Mouse (Mus musculus): ENCODE measurements around the gene Gm3424. TPM values are rescaled to one million over a fixed set of nuclear protein-coding genes. Genes with fewer than 3 reads are reported as not detected.
"Not testable (repeated sequence)": the region's sequence is repeated elsewhere in the genome, so short reads cannot be mapped to it uniquely, and the experiment has no call there.

Gene Gm3424
- total RNA-seq (2014; fragmentation: Nextera tagmentation) (not detected in 2 replicates), total RNA-seq (2017) (not detected in 2 replicates)

DNA sequence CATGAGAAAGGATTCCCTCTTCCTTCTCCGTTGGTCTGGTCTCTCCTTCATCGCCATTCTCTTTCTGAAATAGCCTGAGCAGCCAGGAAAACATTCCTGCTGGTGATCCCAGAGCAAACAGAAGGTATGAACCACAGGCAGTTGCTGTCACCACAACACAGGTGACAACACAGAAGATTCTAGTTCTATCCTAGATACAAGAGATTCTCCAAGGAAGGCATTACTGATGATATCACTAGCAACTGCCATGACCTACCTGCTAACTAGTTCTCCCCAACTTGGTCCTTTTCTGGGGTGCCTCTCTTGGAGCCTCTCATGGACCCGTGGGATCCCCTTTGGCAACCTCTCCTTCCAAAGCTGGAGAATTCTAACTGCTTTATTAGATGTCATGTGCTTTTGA, at the start of gene Gm3424:
Gm3424 (minus strand) TSS at position 101 of the 400 bp plus-strand sequence.
- not testable (repeated sequence) for ATAC-seq (replicated peaks; ENCODE audit: poor library complexity, severe bottlenecking)

DNA sequence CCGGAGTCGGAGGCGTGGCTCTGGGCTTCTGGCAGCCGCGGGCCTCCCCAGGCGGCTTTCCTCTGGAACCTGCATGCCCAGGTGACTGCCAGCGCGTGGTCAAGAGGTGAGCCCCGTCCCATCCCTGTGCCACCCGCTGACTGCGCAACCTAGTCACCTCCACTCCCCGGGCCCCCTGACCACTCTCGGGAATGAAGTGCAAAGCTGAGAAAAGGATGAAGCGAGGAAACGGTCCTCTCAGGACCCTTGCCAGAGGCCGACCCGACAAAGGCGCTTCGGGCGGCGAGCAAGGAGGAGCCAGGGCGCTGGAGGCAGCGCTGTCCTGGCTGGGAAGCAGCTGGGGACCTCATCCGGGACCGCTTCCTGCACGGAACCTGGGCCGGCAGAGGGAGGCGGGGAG, 49.7 kb upstream of the Gm3424 start:
- ATAC-seq (replicated peaks; ENCODE audit: poor library complexity, severe bottlenecking): not testable (repeated sequence)

DNA sequence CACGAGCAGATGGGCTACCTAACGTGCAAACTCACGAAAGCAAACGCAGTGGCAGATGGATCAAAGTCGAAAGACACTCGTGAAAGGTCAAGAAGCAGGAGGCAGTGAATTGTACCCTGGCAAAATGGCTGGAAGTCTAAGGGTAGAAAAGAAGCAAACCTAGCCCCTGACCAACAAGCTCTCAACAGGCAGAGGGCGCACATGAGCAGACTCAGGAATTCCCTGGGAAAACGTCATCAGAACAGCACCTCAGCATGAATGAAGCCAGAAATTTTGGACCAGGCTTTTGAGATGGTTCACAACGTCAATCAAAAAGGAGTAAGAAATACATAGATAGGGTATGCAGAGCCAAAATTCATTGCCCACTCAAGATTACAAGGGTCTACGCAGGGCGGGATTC, 49.0 kb upstream of the Gm3424 start:
- ATAC-seq (replicated peaks; ENCODE audit: poor library complexity, severe bottlenecking): not testable (repeated sequence)

DNA sequence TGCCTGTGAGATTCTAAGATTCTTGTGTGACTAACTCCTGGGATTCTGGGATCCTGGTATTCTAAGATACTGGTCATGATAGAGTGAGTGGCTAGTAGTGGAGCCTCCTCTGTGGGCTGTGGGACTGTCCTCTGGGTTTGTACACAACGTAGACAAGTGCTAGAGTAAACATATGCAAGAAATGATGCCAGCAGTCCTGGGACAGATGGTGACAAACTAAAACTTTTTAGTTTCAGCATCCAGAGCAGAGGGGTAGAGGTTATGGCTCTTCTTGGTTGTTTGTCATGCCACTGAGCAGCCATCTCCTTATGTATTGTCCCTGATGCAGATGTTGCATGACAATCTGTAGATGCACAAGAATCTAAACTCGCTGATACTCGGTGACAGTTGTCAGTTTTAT, 25.8 kb upstream of the Gm3424 start:
- ATAC-seq (replicated peaks; ENCODE audit: poor library complexity, severe bottlenecking): not testable (repeated sequence)

DNA sequence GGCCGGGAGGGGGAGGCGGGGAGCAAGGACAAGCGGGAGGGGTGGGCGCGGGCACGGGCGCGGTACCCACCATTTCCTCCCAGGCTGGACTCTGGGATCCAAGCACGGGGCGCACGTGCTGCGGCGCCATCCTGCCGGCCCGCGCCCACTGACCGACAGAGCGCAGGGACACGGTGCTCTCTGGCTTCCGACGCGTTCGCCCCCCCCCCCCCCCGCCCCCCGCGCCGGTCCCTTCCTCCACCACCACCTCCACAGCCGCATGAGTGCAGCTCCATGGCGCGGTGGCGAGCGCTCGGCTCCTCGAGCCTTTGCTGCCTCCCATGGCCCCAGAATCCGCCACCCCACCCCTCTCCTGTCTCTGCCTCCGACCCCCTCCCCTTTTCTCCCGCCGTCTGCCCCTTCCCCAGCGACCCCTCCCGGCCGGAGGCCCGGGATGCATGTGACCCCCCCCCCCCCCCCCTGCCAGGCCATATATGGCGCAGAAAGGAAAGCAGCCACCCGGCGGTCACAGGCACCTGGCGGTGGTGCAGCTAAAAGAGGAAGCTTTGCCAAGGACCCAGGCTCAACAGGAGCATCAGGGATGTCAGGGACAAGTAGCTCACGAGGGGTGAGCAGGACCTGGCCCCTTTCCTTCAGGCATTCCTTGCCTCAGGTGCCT, 17.3 kb downstream of the Gm3424 start:
- not testable (repeated sequence) for ATAC-seq (replicated peaks; ENCODE audit: poor library complexity, severe bottlenecking)

DNA sequence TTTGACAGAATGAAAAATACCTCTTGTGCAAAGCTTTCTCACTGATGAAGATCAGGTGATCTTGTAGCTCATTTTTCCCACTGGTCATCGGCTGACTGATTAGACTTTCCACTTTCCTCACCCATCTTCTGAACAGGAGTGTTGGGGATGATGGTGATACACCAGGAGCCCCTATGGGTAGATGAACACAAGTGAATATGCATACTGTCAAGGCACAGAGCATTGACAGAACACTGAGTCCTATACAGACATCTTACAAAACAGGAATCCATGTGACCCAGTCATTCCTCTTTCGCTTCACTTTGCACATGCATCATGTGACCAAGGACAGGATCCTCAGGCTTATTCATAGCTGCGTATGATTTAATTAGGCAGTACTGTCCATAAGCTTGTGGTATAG, 22.2 kb downstream of the Gm3424 start, which contains the start of gene Gm3383:
Gm3383 (minus strand) TSS at position 101 of the 400 bp plus-strand sequence.
- ATAC-seq (replicated peaks; ENCODE audit: poor library complexity, severe bottlenecking): not testable (repeated sequence)

Other genes with a start within 250 kb of the Gm3424 start
- not detected in 2 replicates for gene Gm8265, start 197.3 kb downstream of the Gm3424 start, total RNA-seq (2014; fragmentation: Nextera tagmentation)
- gene Gm8265, start 197.3 kb downstream of the Gm3424 start, total RNA-seq (2017): not detected in 2 replicates
- not detected in 2 replicates for gene Gm9603, start 142.9 kb downstream of the Gm3424 start, total RNA-seq (2014; fragmentation: Nextera tagmentation)
- gene Gm9603, start 142.9 kb downstream of the Gm3424 start, total RNA-seq (2017): not detected in 2 replicates
- 1.3 TPM in 1 of 2 replicates, not detected in the other for gene Gm3373, start 88.8 kb downstream of the Gm3424 start, total RNA-seq (2014; fragmentation: Nextera tagmentation)
- gene Gm3373, start 88.8 kb downstream of the Gm3424 start, total RNA-seq (2017): 0.99 TPM in 1 of 2 replicates, not detected in the other
- 1.6 TPM in 1 of 2 replicates, not detected in the other for gene Gm3383, start 22.3 kb downstream of the Gm3424 start, total RNA-seq (2014; fragmentation: Nextera tagmentation)
- gene Gm3383, start 22.3 kb downstream of the Gm3424 start, total RNA-seq (2017): 0.21 and 0.43 TPM in 2 replicates
- not detected in 2 replicates for gene Gm8237, start 50.1 kb upstream of the Gm3424 start, total RNA-seq (2014; fragmentation: Nextera tagmentation)
- gene Gm8237, start 50.1 kb upstream of the Gm3424 start, total RNA-seq (2017): not detected in 2 replicates
- gene Gm3248, start 131.4 kb upstream of the Gm3424 start, total RNA-seq (2014; fragmentation: Nextera tagmentation): not detected in 2 replicates
- gene Gm3248, start 131.4 kb upstream of the Gm3424 start, total RNA-seq (2017): not detected in 2 replicates
- gene Gm3453, start 148.8 kb upstream of the Gm3424 start, total RNA-seq (2014; fragmentation: Nextera tagmentation): not detected in 2 replicates
- gene Gm3453, start 148.8 kb upstream of the Gm3424 start, total RNA-seq (2017): not detected in 2 replicates
- gene Gm6337, start 227.9 kb upstream of the Gm3424 start, total RNA-seq (2014; fragmentation: Nextera tagmentation): not detected in 2 replicates
- not detected in 2 replicates for gene Gm6337, start 227.9 kb upstream of the Gm3424 start, total RNA-seq (2017)

Measured in granulocyte monocyte progenitor cell, adult 5-6 weeks (primary cell).